Mouse (Mus musculus): Measurements from ENCODE around the gene Ttc17. TPM values are rescaled to one million over a fixed set of nuclear protein-coding genes. Genes with fewer than 3 reads are reported as not detected.

Gene Ttc17
- polyA plus RNA-seq, 1 experiment: 11.5 TPM

DNA sequence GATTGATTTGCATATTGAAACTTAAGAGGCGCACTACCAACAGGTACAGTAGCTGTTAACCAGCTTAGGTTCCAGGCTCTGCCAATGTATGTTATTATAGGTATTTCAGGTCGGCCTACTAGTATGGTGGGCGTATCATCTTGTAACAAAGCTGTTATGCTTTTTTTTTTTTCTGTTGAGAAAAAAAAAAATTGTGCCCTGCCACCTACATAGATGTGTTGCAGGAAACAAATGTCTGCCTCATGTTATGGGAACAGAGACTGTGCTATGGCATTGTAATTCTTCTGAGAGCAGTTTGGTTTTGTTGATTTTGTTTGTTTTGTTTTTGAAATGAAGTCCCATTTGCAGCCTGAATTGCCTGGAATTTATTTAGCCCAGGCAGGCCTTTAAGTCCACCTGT lies 952 bp upstream of the Ttc17 start:
- no peak for TF ChIP-seq CTCF (IDR thresholded peaks at IDR 0.05; ENCODE audit: extremely low read depth, insufficient read depth, insufficient read length, insufficient replicate concordance)
- TF ChIP-seq POLR2A (IDR thresholded peaks at IDR 0.05; ENCODE audit: low read depth, low read length): no peak
- Histone ChIP-seq H3K36me3 (ENCODE audit: control insufficient read depth, insufficient read depth, low read length) (peaks cover 6% of the 10 kb centered on the region), H3K27ac (ENCODE audit: insufficient read depth, low read length) (no peak overlapping the region), H3K27me3 (ENCODE audit: control insufficient read depth, insufficient read depth, low read length) (no peaks in the 10 kb centered on the region), H3K4me3 (ENCODE audit: extremely low read depth, insufficient read depth, insufficient read length) (peak overlapping the region; percentile 99), H3K4me1 (ENCODE audit: control insufficient read depth, insufficient read depth, insufficient read length) (no peaks in the 10 kb centered on the region)
- DNase-seq (ENCODE audit: low read depth in 1 of 2, low spot score in 2 of 2): no peak
- WGBS: 17% methylated on average over 3 of the region's 3 CpGs

DNA sequence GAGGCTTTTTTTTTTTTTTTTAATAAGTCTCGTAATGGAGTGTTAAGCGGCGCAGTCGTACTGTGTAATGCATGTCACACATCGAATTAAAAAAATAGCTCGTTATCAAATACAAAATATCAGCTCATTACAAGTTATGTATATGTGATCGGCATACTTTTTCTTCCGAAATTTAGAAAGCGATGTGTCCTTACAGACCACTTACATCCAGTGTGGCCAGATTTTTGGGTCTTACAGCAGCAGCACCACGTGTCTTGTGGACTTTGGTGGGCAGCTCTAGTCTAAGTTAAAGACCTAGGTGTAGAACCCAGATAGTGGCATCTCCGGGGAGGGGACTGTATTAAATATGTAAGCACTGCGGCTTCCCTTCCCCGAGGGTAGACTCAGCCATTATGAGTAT lies 532 bp upstream of the Ttc17 start:
- Histone ChIP-seq H3K27me3 (ENCODE audit: control insufficient read depth, insufficient read depth, low read length) (no peaks in the 10 kb centered on the region), H3K4me1 (ENCODE audit: control insufficient read depth, insufficient read depth, insufficient read length) (no peaks in the 10 kb centered on the region), H3K36me3 (ENCODE audit: control insufficient read depth, insufficient read depth, low read length) (peaks cover 6% of the 10 kb centered on the region), H3K27ac (ENCODE audit: insufficient read depth, low read length) (no peak overlapping the region), H3K4me3 (ENCODE audit: extremely low read depth, insufficient read depth, insufficient read length) (peak overlapping the region; percentile 99)
- DNase-seq (ENCODE audit: low read depth in 1 of 2, low spot score in 2 of 2): peak in 1 of 2 experiments; percentile 3
- TF ChIP-seq POLR2A (IDR thresholded peaks at IDR 0.05; ENCODE audit: low read depth, low read length) (no peak), CTCF (IDR thresholded peaks at IDR 0.05; ENCODE audit: extremely low read depth, insufficient read depth, insufficient read length, insufficient replicate concordance) (no peak)
- WGBS: 1% methylated on average over 13 of the region's 13 CpGs

DNA sequence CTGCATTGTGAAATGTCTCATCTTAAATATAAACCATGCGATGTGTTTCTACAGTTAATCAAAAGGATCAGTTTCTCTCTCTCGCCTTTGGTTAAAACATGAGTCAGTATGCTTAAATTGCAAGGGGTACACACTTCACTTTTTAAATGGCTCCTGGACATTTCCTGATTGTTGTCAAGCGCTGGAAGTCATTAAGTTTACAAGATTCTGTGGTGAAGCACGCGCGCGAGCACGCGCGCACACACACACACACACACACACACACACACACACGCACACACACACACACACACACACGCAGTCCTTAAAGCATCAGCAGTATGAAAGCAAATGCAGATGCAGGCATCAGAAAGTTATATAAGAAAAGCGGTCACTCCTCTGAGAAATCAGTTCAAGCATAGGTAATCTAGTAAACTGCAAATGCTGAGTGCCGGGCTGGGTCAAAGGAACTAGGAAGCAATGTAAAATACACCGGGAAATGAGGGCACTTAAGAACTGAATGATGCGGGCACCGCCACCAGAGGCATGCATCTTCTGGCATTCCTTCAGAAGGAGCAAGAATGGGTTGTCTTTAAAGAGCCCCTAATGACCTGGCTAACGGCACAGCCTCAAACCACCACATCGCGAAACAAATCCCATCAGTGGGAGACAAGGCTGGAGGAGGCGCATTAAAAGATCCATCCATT lies 949 bp downstream of the Ttc17 start:
- no peaks in the 10 kb centered on the region for H3K4me1 ChIP-seq (ENCODE audit: control insufficient read depth, insufficient read depth, insufficient read length)
- peak in 1 of 2 experiments; percentile 29 for DNase-seq (ENCODE audit: low read depth in 1 of 2, low spot score in 2 of 2)
- H3K27ac ChIP-seq (ENCODE audit: insufficient read depth, low read length): peak overlapping the region; percentile 53; the same call in 1 of the 2 replicates
- WGBS: 6% methylated on average over 21 of the region's 21 CpGs
- peaks cover 2% of the 10 kb centered on the region; the same call in 1 of the 2 replicates for H3K36me3 ChIP-seq (ENCODE audit: control insufficient read depth, insufficient read depth, low read length)
- TF ChIP-seq POLR2A (IDR thresholded peaks at IDR 0.05; ENCODE audit: low read depth, low read length): no peak
- TF ChIP-seq CTCF (IDR thresholded peaks at IDR 0.05; ENCODE audit: extremely low read depth, insufficient read depth, insufficient read length, insufficient replicate concordance): no peak
- H3K27me3 ChIP-seq (ENCODE audit: control insufficient read depth, insufficient read depth, low read length): no peaks in the 10 kb centered on the region
- peak overlapping the region; percentile 99 for H3K4me3 ChIP-seq (ENCODE audit: extremely low read depth, insufficient read depth, insufficient read length)

DNA sequence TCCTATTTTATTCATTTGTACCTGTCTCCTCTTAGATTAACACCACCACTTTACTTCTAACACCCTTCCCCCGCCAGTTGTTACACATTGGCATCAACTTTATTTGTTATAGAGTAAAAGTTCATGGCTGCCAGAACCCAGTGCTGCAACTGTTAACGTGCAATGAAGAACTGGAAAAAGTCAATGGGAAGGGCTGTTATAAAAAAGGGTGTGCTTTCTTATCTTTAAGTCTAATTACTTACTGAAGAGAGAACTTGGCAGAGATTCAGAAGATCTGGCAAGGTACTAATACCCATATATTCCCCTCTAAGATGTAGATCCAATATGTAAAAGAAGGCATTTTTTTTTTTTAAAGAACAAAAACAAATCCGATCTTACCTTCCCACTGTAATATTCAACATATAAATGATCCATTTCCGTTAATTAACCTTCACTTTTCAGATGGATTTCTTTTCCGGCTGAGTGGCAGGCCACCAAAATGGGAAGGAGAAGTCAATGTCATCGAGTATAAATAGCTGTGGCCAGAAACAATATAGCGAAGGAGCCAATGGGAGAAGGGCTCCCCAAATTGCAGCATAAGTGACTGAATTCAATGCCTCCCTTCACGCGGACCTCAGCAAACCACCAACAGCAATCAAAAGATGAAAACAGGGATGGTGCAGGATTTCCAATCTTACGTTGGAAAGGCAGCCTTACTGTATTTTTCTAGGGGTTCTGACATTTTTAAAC lies 1.8 kb downstream of the Ttc17 start:
- Histone ChIP-seq H3K4me1 (ENCODE audit: control insufficient read depth, insufficient read depth, insufficient read length) (no peaks in the 10 kb centered on the region), H3K36me3 (ENCODE audit: control insufficient read depth, insufficient read depth, low read length) (no peaks in the 10 kb centered on the region), H3K27me3 (ENCODE audit: control insufficient read depth, insufficient read depth, low read length) (no peaks in the 10 kb centered on the region), H3K27ac (ENCODE audit: insufficient read depth, low read length) (no peak overlapping the region), H3K4me3 (ENCODE audit: extremely low read depth, insufficient read depth, insufficient read length) (no peak overlapping the region)
- 68% methylated on average over 10 of the region's 10 CpGs for WGBS
- DNase-seq (ENCODE audit: low read depth in 1 of 2, low spot score in 2 of 2): no peak
- TF ChIP-seq CTCF (IDR thresholded peaks at IDR 0.05; ENCODE audit: extremely low read depth, insufficient read depth, insufficient read length, insufficient replicate concordance) (no peak), POLR2A (IDR thresholded peaks at IDR 0.05; ENCODE audit: low read depth, low read length) (no peak)

DNA sequence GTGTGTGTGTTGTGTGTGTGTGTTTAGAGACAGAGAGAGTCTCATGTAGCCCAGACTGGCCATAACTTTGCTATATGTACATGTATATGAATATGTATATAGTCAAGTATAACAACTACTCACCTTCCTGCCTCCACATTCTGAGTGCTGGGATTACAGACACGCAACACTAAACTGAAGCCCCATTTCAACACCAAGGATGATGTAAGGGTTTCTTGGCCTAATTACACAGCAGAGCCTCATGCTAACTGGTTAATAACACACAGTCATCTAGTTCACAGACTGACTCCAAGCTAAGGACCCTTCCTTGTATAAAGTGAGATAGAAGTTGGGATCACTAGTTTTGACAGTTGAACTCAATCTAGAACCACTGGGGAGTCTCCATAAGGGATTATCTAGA lies 3.9 kb downstream of the Ttc17 start:
- 93% methylated on average over 1 of the region's 1 CpGs for WGBS
- H3K36me3 ChIP-seq (ENCODE audit: control insufficient read depth, insufficient read depth, low read length): no peaks in the 10 kb centered on the region
- H3K27me3 ChIP-seq (ENCODE audit: control insufficient read depth, insufficient read depth, low read length): no peaks in the 10 kb centered on the region
- no peak overlapping the region for H3K27ac ChIP-seq (ENCODE audit: insufficient read depth, low read length)
- TF ChIP-seq CTCF (IDR thresholded peaks at IDR 0.05; ENCODE audit: extremely low read depth, insufficient read depth, insufficient read length, insufficient replicate concordance) (no peak), POLR2A (IDR thresholded peaks at IDR 0.05; ENCODE audit: low read depth, low read length) (no peak)
- H3K4me3 ChIP-seq (ENCODE audit: extremely low read depth, insufficient read depth, insufficient read length): no peak overlapping the region
- DNase-seq (ENCODE audit: low read depth in 1 of 2, low spot score in 2 of 2): no peak
- H3K4me1 ChIP-seq (ENCODE audit: control insufficient read depth, insufficient read depth, insufficient read length): peaks cover 3% of the 10 kb centered on the region; the same call in 1 of the 2 replicates

DNA sequence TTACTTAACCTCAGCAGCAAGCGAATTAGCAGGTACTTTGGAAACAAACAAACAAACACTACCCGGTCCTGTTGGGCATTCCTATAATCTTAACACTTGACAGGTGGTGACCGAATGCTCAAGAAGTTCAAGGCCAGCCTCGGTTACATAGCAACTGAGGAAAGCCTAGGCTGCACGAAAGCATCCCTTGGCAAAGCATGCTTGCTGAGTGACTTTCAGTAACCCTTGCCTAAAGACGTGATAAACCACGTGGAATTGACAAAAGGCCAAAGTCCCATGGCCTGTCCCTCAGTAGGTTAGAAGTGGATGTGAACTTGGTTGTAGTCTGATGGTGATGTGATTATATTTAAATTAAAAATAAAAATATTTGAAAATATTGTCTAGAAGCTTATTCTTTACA lies 4.4 kb downstream of the Ttc17 start:
- no peak for DNase-seq (ENCODE audit: low read depth in 1 of 2, low spot score in 2 of 2)
- TF ChIP-seq POLR2A (IDR thresholded peaks at IDR 0.05; ENCODE audit: low read depth, low read length): no peak
- TF ChIP-seq CTCF (IDR thresholded peaks at IDR 0.05; ENCODE audit: extremely low read depth, insufficient read depth, insufficient read length, insufficient replicate concordance): no peak

DNA sequence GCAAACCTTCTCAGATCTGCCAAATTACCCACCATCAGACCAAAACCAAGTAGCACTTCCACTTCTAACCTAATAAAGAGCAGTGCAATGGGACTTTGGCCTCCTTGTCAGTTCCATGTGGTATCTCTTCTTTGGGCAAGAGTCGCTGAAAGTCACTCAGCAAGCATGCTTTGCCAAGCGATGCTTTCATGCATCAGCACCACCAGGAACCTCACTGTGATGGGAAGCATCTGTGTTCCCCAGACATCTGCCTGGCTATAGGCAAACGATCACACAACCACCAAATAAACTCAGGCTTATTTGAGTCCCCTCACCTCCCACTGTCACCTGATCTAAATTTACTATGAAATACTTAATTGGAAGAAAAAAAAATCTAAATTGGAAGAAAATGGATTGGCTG lies 5.5 kb downstream of the Ttc17 start:
- peaks cover 3% of the 10 kb centered on the region; the same call in 1 of the 2 replicates for H3K4me1 ChIP-seq (ENCODE audit: control insufficient read depth, insufficient read depth, insufficient read length)
- WGBS: 88% methylated on average over 3 of the region's 3 CpGs
- H3K36me3 ChIP-seq (ENCODE audit: control insufficient read depth, insufficient read depth, low read length): no peaks in the 10 kb centered on the region
- TF ChIP-seq POLR2A (IDR thresholded peaks at IDR 0.05; ENCODE audit: low read depth, low read length): no peak
- TF ChIP-seq CTCF (IDR thresholded peaks at IDR 0.05; ENCODE audit: extremely low read depth, insufficient read depth, insufficient read length, insufficient replicate concordance): no peak
- no peak for DNase-seq (ENCODE audit: low read depth in 1 of 2, low spot score in 2 of 2)
- no peak overlapping the region for H3K27ac ChIP-seq (ENCODE audit: insufficient read depth, low read length)
- H3K27me3 ChIP-seq (ENCODE audit: control insufficient read depth, insufficient read depth, low read length): no peaks in the 10 kb centered on the region
- no peak overlapping the region for H3K4me3 ChIP-seq (ENCODE audit: extremely low read depth, insufficient read depth, insufficient read length)

More for the DNA sequence above, 4.4 kb downstream of the Ttc17 start:
- WGBS: 91% methylated on average over 7 of the region's 7 CpGs
- no peaks in the 10 kb centered on the region for H3K27me3 ChIP-seq (ENCODE audit: control insufficient read depth, insufficient read depth, low read length)
- peaks cover 3% of the 10 kb centered on the region; the same call in 1 of the 2 replicates for H3K4me1 ChIP-seq (ENCODE audit: control insufficient read depth, insufficient read depth, insufficient read length)
- H3K27ac ChIP-seq (ENCODE audit: insufficient read depth, low read length): no peak overlapping the region
- no peaks in the 10 kb centered on the region for H3K36me3 ChIP-seq (ENCODE audit: control insufficient read depth, insufficient read depth, low read length)
- H3K4me3 ChIP-seq (ENCODE audit: extremely low read depth, insufficient read depth, insufficient read length): no peak overlapping the region
